Mouse (Mus musculus) monocyte, adult 2 months (primary cell): ENCODE results near the gene Tnnc2.

Experiments
- DNase-seq, 2 experiments: peaks; one replicate each; pipeline ENCODE4 v3.0.0; 2022; ENCODE audit warnings: low spot score in 2 of 2, low read depth in 1 of 2

Gene Tnnc2

DNA sequence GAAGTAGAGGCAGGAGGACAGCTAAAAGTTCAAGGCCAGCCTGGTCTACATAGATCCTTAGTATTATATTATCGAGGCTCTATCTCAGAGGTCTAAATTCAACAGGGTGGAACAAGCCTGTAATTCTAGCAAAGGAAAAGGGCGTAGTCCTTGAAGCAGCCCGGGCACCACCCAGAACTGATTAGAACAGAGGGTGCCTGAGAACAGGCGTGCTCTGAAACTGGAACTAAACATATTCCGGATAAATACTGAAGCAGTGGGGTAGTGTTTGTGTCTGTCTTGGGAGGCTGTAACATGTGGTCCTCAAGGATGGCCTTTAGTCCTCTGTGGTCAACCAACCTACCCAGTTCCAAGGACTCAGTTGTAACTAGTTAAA lies 5.8 kb downstream of the Tnnc2 start:
- DNase-seq = no peak

DNA sequence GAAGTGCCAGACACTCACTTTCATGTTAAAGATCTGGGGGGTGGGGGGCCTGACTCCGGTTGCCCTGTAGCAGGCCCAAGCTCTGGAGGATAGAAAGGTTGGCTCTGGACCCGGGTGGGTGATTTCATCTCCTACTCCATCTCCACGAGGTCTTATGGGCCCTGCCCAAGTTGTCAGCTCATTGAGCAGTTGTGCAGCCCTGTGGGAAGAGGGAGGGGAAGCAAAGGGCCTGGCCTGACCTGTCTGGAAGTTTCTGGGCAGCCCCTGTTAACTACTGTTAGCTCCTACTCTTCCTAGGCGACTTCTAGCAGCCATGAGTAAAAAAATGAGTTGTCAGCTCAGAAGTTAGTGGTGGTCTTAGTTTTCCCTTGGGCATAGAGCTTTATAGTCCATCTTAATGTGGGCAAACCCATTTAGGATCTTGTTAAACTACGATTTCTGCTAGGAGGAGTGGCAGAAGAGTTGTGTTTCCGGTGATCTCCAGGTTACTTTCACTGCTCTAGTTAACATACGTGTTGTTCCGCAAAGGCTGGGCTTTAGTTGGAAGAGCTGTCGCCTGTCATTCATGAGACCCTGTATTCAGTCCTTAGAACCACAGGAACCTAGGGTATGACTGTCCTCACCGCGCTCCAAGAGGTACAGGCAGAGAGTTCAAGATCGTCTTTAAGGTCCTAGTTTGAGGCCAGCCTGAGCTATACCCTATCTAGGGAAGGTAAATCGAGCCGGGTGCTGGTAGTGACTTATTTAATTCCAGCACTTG lies 6.4 kb downstream of the Tnnc2 start:
- no peak for DNase-seq

GRCm38 (mm10) chr2:164771123-164771522 lies 8.6 kb downstream of the Tnnc2 start:
- no peak for DNase-seq

DNA sequence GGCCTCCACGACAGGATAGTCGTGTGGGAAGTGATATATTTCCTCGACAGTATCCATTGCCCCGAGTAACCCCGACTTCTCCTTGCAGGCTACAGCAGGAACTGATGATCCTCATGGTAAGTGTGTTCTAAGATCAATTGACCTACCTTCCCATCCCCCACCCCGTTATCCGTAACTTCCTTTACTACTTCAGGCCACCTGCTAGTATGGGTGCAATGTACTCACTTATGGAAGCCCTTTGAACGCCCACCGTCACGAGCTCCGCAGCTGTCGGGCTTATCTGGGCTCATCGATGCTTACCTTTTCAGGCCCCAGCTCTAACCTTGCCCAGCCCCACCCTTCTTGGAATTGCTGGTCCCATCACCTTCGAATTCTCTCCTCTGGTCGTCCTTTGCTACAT lies 9.5 kb downstream of the Tnnc2 start:
- DNase-seq = no peak

- peak; percentile 94 for DNase-seq
Measured at GRCm38 (mm10) chr2:164769258-164770037, 10.3 kb downstream of the Tnnc2 start, which contains the start of gene Ube2c. Gene Ube2c, plus strand, starts transcription at chr2:164769898.

GRCm38 (mm10) chr2:164767812-164768540 lies 11.8 kb downstream of the Tnnc2 start:
- DNase-seq = no peak

- DNase-seq = no peak
Measured at GRCm38 (mm10) chr2:164765841-164766240, 13.9 kb downstream of the Tnnc2 start.

GRCm38 (mm10) chr2:164762593-164762992 lies 17.2 kb downstream of the Tnnc2 start:
- DNase-seq = no peak

GRCm38 (mm10) chr2:164761971-164762370 lies 17.8 kb downstream of the Tnnc2 start:
- no peak for DNase-seq

GRCm38 (mm10) chr2:164761502-164761901 lies 18.3 kb downstream of the Tnnc2 start:
- no peak for DNase-seq

- no peak for DNase-seq
Measured at GRCm38 (mm10) chr2:164760059-164760833, 19.5 kb downstream of the Tnnc2 start.

DNA sequence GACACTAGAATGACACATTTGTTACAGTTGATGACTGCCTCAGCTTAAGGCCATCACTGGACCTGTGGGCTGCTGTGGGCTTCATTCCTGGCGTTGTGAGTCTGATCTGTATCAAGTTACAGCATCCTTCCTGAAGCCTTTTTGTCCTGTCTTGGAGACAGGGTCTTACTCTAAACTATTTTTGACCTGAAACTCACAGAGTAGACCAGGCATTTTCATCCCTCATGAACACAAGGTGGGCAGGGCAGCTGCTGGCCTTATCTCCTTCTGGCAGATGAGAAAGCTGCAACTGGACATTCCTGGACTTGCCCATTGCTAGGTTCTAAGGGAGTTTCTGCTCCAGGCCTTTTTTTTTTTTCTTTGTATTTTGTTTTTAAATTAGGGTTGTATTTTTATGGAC lies 21.1 kb downstream of the Tnnc2 start:
- no peak for DNase-seq

DNA sequence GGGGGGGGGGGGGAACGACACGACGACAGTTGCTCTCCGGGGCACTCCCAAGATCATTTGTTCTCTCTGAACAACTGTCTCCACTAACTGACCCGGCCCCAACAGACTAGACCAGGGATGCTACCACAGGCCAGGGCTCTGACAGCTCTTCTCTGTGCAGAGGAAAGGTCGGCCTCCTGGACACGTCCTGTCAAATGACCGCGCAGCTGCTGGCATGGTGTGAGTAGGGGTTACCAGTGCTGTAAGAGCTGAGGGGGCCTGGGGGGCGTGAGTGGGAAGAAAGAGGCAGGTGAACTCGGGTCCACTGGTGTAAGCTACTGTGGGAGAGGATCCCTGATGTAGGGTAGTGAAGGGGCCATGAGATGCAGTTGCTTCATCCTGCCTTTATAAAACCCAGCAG lies 21.9 kb downstream of the Tnnc2 start:
- no peak for DNase-seq

DNA sequence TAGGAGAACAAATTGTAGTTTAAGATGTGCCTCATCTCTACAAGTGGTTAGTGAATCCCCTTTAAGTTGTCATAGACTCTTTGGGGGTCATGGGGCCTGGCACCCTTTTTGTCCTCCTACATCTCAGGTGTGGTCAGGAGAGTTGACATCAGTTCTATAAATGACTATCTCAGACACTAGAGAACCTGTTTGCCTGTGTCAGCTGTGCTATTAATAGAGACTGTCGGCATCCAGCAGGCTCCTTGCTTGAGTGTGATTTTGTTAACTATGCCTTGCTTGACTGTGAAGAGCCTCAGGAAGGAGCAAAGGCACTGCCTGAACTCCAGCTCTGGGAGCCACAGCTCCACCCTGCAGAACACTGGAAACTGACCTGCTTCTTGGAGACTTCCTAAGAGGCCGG lies 25.0 kb downstream of the Tnnc2 start:
- no peak for DNase-seq

GRCm38 (mm10) chr2:164754105-164754504 lies 25.7 kb downstream of the Tnnc2 start:
- DNase-seq = no peak

DNA sequence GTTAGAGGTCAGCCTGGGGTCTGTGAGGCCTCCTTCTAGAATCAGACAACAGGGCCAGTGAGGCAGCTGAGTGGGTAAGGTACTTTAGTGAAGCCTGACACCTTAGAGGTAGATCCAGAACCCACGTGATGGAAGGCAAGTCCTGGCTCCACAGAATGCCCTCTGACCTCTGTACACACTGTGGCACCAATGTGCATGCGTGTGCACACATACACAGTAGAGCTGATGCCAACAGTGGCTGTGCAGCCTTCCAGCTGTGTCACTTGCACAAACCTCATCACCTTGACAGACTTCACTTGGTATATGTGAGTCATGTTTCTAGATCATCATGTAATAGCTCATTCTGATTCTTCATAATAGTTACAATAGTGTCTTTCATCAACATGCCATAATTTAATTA lies 27.3 kb downstream of the Tnnc2 start:
- no peak for DNase-seq

DNA sequence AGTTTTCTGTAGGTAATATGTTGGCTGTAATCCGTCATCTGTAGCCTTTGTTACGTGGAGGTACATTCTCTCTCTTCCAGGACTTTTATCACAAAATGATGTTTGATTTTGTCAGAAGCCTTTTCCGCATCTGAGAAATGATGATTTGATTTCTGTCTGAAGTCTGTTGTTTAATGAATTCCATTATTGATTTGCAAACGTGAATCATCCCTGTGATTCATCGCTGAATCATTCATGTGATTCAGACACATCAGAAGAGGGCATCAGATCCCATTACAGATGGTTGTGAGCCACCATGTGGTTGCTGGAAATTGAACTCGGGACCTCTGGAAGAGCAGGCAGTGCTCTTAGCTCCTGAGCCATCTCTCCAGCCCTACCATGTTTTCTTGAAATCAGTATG lies 30.8 kb downstream of the Tnnc2 start:
- DNase-seq = no peak

GRCm38 (mm10) chr2:164748191-164748590 lies 31.6 kb downstream of the Tnnc2 start:
- DNase-seq = no peak

DNA sequence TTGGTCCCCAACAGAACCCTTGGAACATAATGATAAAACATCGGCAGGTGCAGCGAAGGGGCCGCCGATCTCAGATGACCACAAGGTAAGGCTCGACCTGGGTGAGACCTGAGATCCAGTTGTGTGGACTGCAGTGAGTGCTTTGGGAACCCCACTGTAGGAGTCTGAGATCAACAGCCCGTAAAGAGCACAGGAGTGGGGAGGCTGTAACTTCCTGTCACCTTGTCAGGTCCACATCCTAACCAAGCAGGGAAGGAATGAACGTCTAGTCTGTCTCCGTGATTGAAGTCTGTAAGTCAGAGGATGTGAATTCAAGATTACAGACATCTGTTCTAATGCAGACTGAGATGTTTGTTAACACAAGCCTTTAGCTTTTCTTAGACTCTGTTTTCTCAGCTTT lies 33.1 kb downstream of the Tnnc2 start:
- DNase-seq = no peak

GRCm38 (mm10) chr2:164745843-164746479 lies 33.8 kb downstream of the Tnnc2 start, which contains the start of the genes Wfdc3 and Dnttip1:
Gene Wfdc3, minus strand, starts transcription at chr2:164745931.
Gene Dnttip1, plus strand, starts transcription at chr2:164745983.
- peak; percentile 68 to 85 for DNase-seq
